Mouse (Mus musculus): ENCODE data around the gene Dlgap4.

- no peak for TF ChIP-seq CTCF (IDR thresholded peaks at IDR 0.05)
- TF ChIP-seq EP300 (IDR thresholded peaks at IDR 0.05; ENCODE audit: insufficient read depth, low read depth, low read length): no peak
Observed at GRCm38 (mm10) chr2:156676885-156677284, 63.4 kb downstream of the Dlgap4 start.
